Mouse (Mus musculus) left cerebral cortex, postnatal 4 days (tissue): ENCODE data around the gene Snrpa. TPM values are rescaled to one million over a fixed set of nuclear protein-coding genes. Genes with fewer than 3 reads are reported as not detected.

Experiments
- DNase-seq: peaks from one replicate; pipeline ENCODE4 v3.0.0-alpha.2; 2022
- intact Hi-C: fragments of 180-260 bp; cut with DNase I; formaldehyde crosslinking; loops from one replicate; pipeline ENCODE4 v1.15.1; 2025
- total RNA-seq, 2 experiments: library from RNA; stranded (reverse); gene quantifications; 2 replicates each; pipeline ENCODE4 v1.2.3; 2021

Gene Snrpa
- total RNA-seq, 2 experiments from 2014 or later = 98.6 to 110 TPM

DNA sequence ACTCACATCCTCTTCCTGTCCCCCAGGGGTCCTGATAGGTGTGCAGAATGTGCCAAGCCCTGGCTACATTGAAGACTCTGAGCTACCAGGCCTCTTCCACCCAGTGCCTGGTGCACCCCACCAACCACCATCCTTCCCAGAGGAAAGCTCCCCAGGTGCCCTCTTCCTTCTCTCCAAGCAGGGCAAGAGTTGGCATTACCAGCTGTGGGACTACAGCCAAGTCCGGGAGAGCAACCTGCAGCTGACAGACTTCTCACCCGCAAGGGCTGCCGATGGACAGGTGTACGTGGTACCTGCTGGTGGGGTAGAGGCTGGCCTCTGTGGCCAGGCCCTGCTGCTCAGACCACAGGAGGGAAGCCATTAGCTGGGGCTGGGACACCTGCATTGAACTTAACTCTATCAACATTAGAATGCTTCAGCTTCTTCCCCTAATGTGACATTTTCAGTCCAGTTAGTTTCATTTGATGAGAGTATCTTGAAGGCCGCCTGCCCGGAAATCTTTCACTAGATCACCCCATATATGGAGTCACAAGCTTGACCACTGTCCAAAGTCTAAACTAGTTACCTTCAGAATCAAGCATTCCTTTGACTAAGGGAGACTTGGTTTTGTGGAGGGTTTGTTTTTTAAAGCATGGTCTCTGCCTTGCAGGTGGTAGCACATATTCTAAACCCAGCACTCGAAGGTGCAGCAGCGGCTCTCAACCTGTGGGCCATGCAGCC is 7.8 kb upstream of the Snrpa start:
- intact Hi-C loops = no loop called here
- DNase-seq = no peak

DNA sequence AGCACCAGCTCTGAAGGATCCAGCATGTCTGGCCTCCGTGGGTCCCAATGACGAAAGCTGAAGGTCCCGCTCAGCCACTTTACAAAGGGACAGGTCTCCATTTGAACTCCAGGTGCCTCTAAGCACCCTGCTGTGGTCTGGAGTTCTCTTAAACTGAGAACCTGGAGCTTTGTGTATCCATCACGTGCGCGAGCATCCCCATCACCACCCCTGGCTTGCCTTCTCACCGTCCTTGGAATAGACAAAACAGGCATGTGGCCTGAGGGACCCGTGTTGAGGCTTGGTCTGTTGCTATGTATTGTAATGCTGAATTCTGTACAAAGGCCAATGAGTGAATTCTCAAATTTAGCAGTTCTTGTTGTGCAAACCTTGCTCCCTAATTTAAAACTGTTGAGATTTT is 2.7 kb upstream of the Snrpa start:
- intact Hi-C loops = no loop called here
- DNase-seq = no peak

DNA sequence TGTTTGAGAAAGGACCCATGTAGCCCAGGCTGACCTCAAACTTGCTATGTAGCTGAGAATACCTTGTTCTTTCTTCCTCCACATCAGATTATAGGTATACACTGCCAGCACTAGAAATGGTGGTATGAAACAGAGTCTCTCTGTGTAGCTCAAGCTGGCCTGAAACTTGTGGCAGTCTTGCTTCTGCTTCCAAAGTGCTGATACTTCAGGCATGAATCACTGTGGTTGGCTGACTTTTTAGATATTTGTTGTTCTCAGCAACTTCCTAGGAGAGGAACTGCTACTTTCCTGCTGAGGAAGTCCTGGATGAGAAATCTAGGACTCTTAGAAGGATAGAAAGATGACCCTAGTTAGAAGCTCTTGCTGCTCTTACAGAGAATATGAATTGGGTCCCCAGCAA is 2.3 kb upstream of the Snrpa start:
- intact Hi-C loops = no loop called here
- no peak for DNase-seq

DNA sequence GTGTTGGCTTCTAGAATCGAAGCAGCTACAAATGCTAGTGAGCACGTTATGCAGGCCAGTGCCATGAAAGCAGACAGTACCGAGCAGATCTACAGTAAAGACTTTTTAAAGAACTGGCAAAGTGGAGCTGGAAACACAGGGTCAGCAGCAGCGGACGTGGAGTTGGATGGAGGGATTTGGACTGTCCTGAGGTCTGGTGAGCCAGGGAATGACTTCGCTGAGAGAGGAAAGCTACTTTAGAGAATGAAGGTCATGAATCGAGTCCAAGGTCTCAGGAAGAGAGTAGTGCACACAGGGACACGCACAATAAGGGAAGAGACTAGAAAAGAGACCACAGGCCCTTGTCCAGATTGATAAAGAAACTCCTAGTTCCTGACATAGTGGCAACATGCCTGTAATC is 1.6 kb upstream of the Snrpa start:
- DNase-seq = no peak
- intact Hi-C loops = no loop called here

DNA sequence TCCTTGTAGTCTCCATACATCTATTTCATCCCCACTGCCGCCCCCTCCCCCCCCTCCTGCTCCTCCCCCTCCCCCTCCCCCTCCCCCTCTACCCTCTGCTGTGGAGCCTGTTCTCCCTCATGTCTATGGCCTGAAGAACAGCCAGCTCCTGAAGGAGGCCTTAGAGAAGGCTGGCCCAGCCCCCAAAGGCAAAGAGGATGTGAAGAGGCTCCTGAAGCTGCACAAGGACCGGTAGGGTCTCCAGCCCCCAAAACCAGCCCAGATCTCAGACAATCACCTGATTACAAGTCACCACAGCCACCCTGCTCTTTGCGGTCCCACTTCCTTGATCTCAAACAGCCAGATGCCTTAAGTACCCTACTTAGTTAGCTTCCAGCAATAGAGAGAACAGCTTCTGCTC is 1.1 kb upstream of the Snrpa start:
- DNase-seq = no peak
- intact Hi-C loops = no loop called here

DNA sequence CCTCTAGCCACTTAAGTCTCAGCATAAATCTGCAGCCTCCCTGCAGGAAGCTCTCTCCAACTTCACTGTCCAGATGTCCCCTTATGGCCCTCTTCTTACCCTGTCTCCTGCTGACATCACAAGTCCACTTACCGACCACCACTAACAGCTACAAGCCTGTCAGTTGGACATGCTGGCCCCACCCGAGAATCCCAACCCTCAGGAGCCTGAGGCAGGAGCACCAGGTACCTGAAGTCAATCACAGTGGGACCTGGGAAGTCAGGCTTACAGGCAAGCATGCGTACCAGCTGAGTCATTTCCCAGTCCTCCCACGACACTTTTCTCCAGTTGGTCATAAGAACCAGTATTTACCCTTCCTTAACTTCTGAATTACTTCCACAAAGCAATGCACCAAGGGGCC is 2.3 kb downstream of the Snrpa start:
- DNase-seq = no peak
- intact Hi-C loops = no loop called here

DNA sequence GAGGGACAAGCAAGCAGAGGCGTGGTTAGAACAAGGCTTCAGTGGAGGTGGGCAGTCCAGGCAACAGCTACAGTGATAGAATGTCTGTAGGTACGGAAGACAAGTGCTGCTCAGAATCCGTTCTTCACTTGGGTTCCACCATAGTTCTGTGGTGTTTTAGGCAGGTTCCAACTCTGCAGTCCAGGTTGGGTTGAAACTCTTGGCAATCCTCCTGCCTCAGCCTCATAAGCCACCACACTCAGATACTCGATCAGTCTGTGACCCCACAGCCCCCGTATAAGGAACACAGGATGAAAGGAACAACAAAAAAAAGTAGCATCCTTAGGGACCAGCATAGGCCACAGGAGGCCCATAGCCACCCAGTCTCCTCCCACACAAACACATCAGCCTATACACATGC is 3.6 kb downstream of the Snrpa start:
- no peak for DNase-seq
- intact Hi-C loops = no loop called here

DNA sequence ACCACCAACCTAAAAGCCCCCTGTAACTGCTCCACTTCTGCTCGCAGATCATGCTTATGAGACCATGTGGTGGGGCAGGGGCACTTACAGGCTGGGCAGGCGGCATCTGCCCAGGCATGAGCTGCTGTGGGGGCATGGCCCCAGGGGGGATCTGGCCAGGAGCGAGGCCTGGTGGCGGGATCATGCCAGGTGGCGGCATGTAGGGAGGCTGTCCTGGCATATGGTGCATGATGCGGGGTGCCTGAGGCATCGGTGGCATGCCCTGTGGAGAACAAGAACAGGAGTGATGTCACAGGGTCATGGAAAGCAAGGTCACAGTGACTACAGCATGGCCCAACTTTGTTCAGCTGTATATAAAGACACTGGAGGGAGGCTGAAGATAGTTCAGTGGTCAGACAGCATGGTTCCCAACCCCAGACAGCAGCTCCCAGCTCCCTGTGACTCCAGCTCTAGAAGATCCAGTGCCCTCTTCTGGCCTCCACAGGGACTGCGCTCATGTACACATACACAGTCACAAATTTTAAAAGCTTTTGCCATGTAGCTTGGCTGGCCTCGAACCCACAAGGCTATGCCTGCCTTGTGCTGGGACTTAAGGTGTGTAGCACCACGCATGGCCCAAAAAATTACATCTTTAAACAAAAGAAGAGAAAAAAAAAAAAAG is 6.7 kb downstream of the Snrpa start:
- intact Hi-C loops = no loop called here
- no peak for DNase-seq

DNA sequence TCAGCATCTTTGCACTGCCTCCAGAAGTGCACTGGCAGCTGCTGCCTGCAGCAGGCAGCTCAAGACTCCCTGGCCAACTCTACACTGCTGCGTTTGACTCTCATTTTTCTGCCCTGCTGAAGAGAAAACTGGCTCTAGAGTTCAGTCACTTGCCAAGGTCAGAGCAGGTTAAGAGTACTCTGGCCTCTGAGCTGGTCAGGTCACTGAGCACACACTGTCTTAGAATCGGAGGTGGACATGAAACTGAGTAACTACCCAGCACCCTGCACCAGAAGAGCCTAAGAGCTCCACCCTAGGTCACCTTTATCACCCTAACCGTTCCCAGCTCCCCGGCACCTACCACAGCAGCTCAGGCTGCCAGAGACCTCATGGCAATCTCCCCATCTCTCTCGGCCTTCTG is 10.1 kb downstream of the Snrpa start:
- no peak for DNase-seq
- intact Hi-C loops = no loop called here

DNA sequence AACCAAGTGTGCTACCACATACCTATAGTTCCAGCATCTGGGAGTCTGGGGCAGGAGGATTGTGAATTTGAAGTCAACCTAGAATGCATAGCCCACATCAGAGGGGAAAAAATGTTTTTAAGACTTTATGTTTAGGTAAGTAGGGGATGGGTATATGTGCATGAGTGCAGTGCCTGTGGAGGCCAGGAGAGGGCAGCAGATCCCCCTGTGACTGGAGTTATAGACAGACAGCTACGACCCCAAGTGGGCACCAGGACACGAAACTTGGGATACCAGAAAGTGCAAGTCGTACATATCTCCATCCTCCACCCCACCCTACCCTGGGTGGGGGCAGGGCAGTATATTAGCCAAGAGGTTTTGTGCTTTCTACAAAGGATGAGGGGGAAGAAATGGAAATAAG is 11.1 kb downstream of the Snrpa start:
- intact Hi-C loops = no loop called here
- DNase-seq = no peak

DNA sequence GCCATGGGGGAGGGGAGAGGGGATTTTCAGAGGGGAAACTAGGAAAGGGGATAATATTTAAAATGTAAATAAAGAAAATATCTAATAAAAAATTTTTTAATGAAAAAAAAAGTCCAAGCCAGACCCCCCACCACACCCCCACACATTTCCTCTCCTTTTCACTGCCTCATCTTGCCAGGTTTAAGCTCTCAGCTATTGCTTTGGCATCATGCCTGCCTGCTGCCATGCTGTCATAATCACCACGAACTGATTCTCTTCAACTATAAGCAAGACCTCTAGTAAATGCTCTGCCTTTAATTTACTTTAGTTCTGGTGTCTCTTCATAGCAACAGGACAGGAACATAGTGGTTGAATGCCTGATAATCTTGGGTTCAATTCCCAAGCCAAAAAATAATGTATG is 13.6 kb downstream of the Snrpa start:
- intact Hi-C loops = no loop called here
- DNase-seq = no peak

DNA sequence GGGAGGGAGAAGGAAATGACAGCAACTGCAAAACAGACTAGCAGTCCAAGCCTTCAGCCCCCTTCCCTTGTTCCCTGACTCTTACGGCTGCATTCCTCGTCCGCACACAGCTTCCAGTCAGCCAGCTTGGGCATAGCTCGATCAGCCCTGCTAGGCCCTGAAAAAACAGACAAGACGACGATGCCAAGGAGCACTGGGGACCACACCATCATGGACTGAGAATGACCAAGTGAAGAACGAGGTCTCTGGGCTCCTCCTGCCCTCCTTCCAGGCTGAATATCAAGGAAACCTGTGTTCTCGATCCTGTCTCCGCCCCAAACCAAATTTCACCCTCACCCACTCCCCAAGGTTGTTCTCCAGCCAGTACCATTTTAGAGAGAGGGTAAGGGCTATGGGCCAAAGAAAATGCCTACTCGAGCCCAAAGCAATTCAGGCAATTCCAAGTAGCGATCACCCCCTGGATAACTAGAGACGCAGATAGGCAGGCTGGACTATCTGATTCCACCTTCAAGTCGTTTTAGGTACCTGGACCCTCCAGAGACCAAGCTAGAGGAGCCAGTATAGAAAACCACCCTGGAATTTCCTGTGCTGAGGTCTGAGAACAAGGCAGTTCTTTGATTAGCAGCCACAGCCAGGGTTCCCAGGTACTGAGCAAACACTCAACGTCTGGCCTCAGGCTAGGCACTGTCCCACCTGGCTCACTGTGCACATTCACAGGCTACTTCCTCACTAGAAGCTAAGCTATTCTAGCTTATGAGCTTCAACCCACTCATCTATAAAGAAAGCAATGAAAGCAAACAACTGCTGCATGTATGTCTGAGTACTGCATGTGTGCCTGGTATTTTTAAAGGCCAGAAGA is 15.0 kb downstream of the Snrpa start, which contains the start of the genes Gm21983 and Mia:
Gene Gm21983 (minus strand): TSS at position 250 of the 859 bp plus-strand sequence.
Gene Mia (minus strand): TSS at position 321 of the 859 bp plus-strand sequence.
- no peak for DNase-seq
- intact Hi-C loops = no loop called here

DNA sequence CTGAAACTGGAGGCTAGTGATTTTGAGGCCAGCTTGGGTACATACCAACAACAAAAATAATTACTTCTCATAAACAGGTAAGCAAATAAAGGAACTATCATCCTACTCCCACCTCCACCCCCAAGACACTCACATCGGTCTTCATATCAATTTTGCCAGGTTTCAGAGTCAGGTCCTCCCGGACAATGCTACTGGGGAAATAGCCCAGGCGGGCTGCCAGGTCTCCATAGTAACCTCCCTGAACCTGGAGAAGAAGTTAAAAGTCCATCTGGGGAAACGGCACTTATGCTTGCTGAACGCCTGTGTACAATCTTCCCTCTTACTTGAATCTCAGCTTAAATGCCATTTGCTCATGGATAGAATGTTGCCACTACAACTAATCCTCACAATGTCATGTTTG is 16.0 kb downstream of the Snrpa start:
- intact Hi-C loops = no loop called here
- peak; percentile 77 for DNase-seq

DNA sequence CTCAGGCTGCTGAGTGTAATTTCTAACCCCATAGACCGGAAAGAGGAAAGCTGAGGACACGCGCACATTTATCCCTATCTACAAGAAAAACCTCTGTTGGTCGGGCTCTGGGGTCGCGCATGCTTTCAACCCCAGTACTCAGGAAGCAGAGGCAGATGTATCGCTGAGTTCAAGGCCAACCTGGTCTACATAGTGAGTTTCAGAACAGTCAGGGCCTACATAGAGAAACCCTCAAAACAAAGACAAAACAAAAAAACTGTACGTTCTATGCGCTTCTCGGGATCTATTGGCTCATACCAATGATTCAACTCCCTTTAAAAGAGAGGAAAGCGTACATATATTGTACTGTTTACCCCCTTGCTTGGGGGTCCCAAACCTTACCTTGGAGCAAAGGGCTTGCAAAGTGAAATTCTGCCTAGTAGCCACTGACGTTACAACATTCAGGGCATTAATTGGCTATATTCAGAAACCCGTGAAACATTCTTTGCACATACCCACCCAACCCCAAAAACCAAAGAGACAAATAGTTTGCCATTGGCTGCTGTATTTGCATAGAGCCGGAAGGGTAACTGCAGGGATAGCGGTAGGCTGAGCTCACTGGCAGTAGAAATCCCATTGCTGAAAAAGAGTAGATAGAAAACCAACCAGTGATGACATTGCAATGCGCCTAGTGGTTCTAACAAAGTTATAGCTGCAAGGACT is 16.7 kb downstream of the Snrpa start:
- intact Hi-C loops = no loop called here
- no peak for DNase-seq

DNA sequence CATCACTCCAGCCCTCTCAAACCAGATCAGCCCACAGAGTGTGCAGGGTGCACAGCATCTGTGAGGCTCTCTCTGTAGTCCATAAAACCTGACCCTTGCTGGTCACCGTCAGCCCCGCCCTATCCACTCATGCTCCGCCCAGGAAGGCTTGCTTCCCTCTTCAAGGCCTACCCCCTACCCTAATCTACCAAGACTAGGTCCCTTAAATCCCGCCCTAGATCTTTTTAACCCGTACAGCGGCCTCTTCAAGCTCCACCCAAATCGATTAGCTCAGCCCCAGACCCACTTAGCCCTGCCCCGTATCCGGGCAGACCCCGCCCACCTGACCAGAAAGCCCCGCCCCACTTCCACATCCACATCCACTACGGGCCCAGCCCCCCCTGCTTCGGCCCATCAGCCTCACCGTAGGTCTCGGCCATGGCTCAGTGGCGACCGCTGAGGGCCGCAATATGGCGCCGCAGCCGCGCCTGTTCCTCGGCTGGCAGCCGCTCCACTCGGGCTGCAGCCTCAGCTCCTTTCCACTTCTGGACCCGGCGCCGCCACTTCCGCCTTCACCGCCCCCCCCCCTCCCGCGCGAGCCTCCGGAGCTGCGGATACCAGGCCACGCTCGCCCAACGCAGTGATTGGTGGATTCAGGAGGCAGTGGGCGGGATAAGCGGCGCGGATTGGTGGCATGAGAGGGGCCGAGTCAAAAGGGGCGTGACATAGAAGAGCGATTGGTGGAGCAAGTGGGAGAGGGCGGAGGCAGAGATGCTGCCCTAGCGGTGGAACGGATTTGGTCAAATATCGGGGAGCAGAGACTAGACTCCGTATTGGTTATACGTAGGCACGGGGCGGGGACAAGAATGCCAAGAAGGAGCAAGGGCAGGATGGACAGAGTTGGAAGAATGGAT is 17.5 kb downstream of the Snrpa start, which contains the start of gene Rab4b:
Gene Rab4b (minus strand): TSS at position 573 of the 893 bp plus-strand sequence.
- intact Hi-C loops = no loop called here
- DNase-seq = peak; percentile 99

DNA sequence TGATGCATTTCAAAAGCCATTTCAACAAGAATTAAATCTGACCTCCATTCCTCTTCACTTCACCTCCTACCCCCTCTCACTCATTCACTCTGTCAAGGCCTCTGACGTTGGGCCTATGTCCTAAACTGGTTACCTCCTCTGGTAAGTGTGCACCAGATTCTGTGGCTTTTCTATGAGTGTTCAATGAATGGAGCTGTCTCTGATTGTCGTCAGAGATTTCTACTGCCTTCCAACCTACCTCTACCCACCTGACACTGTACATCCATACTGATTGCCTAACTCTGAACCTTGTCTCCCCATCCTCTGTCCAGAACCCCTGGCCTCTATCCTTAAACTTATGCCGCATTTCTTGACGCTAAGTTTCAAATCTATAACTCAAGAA is 18.1 kb downstream of the Snrpa start:
- intact Hi-C loops = no loop called here
- DNase-seq = no peak

DNA sequence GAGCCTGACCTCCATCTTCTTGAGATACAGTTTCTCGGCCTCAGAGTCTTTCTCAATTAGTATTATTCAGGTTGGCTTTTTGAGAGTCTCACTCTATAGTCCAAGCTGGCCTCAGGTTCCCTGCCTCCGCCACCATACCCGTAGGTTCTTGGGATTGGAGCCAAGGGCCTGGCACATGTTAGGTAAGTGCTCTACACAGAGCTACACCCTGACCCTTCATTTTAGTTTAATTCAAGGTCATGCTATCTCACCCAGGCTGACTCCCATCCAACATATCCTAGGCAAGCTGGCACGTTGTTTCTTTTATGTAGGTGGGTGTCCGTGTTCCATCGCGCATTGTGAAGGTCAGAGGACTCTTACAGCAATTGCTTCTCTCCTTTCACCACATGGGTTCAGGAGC is 21.2 kb downstream of the Snrpa start:
- DNase-seq = no peak
- intact Hi-C loops = no loop called here

DNA sequence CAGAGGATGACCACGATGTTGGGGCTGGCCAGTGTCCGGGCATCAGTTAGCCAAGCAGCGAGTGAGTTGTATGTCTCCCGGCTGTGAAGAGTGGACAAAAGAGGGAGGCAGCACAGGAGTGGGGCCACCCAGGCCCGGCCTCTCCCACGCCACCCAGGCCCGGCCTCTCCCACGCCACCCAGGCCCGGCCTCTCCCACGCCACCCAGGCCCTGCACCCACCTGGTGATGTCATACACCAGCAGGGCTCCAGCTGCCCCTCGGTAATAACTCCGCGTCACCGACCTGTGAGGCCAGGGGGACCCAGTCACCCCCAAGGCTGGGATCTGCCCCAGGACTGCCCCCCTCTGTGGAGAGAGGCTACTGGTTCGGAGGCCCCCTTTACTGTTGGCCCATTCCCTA is 21.6 kb downstream of the Snrpa start:
- DNase-seq = no peak
- intact Hi-C loops = no loop called here

DNA sequence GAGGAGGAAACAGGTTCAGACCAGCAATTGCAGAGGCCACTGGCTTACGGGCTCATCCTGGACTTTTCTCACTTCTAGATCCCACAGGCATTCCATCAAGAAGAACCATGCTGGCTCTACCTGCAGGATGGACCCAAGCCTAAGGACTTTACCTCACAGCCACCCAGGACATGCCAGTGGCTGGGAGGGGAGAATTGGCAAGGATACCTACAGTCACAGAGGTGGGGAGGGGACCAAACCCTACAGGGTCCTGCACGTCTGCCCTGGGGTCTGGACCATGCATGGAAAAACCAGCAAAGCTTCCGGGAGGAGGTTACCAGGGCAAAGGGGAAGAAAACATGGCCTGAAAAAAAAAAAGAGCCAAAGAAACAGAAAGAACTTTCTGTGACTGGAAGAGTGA is 25.1 kb downstream of the Snrpa start:
- intact Hi-C loops = no loop called here

DNA sequence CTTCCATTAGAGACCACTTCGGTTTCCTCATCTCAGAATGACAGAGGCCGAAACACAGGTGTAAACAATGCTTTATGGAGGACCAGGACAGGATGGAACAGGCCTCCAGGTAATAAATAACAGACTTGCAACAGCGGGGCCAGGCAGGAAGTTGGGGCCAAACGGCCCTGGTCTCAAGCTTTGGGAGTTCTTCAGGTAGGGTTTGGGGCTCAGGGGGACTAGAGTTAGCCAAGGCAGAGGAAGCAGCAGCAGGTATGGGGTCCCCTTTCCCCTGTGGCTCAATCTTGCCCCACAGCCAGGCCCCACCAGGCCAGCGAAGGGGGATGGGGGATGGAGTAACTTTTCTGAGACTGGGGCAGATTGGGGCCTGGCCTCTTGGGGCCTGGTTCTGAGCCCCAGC is 27.7 kb downstream of the Snrpa start:
- intact Hi-C loops = no loop called here

More for the DNA sequence above, 25.1 kb downstream of the Snrpa start:
- DNase-seq = no peak

More for the DNA sequence above, 27.7 kb downstream of the Snrpa start:
- no peak for DNase-seq
